16 mouse cellular contexts compared by ENCODE assay signal in the genomic region with DNA sequence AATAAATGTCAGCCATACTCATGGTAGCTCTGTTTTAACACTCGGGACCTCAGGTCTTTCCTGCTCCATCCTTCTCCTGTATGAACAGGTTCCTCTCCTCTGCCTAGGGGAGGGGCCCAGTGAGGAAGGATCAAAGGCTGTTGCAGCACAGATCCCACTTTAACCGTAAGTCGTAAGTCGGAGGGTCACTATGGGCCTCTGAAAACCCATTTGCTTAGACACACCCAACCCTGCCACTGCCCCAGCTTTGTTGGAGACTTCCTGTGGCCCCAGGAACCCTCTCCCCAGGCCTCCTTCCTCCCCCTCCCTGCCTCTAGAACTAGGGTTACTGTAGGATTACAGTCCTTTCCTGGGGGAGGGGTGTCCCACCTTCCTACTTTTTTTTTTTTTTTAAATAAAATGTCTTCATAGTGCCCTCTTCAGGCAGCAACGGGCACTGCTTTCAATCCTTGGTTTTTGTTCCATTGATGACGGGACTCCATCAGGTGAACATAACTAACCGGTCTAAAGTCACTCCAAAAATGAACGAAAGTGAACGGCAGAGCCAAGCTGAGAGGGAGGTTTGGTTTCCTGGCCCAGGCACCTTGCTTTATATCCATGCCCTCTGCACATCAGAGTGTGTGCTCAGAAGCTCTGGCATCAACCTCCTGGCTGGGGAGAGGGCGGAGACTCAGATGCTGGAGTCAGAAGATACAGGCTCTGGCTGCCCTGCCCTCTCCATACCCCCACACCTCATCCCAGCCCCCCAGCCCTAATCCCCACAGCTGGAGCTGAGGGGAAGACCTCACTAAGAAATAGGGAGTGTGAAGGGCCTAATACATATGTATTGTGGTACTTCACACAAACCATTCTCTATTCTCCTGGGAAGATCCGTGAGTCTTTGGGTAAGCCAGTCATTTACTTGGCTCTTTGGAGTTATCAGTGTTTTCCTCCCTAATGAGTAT. TPM values are rescaled to one million over a fixed set of nuclear protein-coding genes. Genes with fewer than 3 reads are reported as not detected.
DNase-seq lines count a peak whose midpoint lies in the region; ATAC-seq and TF ChIP-seq lines count a peak whose summit lies in the region.
"Had no signal": no experiment of that assay in that cellular context is flagged by ENCODE, and none has a peak within 500 bp of the region (broad histone marks: within the 10 kb centered on the region; RNA-seq: fewer than 3 reads in every experiment).

No protein-coding gene starts in this region.

- H3K9ac ChIP-seq in forebrain, embryonic 14.5 days (ENCODE audit: low read length), result no peak overlapping the region
- H3K9ac ChIP-seq: hindbrain, embryonic 12.5 days; liver, embryonic 12.5 days had no signal

- H3K36me3 ChIP-seq in forebrain, embryonic 14.5 days (ENCODE audit: control insufficient read depth, insufficient read depth, low read length), result no peaks in the 10 kb centered on the region
- H3K36me3 ChIP-seq: hindbrain, embryonic 12.5 days; liver, embryonic 12.5 days had no signal

- H3K9me3 ChIP-seq in forebrain, embryonic 14.5 days (replicated peaks; ENCODE audit: control insufficient read depth, low read length), result no peaks in the 10 kb centered on the region
- H3K9me3 ChIP-seq: hindbrain, embryonic 12.5 days; liver, embryonic 12.5 days had no signal

- H3K4me3 ChIP-seq in layer of hippocampus, adult 2 months, result no peak overlapping the region
- no peak overlapping the region for H3K4me3 ChIP-seq in forebrain, embryonic 14.5 days (ENCODE audit: low read depth, low read length)
- H3K4me3 ChIP-seq: hindbrain, embryonic 12.5 days; liver, embryonic 12.5 days; myocyte had no signal

- H3K27ac ChIP-seq in layer of hippocampus, adult 2 months, result no peak overlapping the region
- H3K27ac ChIP-seq in forebrain, embryonic 14.5 days (ENCODE audit: low read depth, low read length), result no peak overlapping the region
- H3K27ac ChIP-seq: hindbrain, embryonic 12.5 days; liver, embryonic 12.5 days had no signal

- 0 out of 2 replicates have a peak, but pooled peaks have one; percentile 32 for ATAC-seq in common myeloid progenitor, adult 5-6 weeks (replicated peaks; ENCODE audit: low read depth, poor library complexity, severe bottlenecking)
- ATAC-seq in forebrain, embryonic 14.5 days, result no peak
- ATAC-seq: forebrain, embryonic 16.5 days; liver, embryonic 12.5 days had no signal

- peak; percentile 73 for TF ChIP-seq CTCF in layer of hippocampus, adult 2 months (conservative IDR thresholded peaks at IDR 0.05)

- WGBS in forebrain, embryonic 14.5 days, result 31% methylated on average over 11 of the region's 11 CpGs

- DNase-seq in layer of hippocampus, adult 2 months (ENCODE audit: low spot score in 2 of 2), result no peak
- DNase-seq in layer of hippocampus, postnatal 14 days (ENCODE audit: low spot score in 2 of 2), result no peak
- DNase-seq in 3T3-L1 (ENCODE audit: low read depth, low spot score) (peak; percentile 5), A20 (ENCODE audit: low read depth, low spot score) (peak; percentile 5)
- no peak for DNase-seq in frontal cortex, postnatal 25 days (ENCODE audit: low spot score in 2 of 2)
- DNase-seq in forebrain, embryonic 14.5 days (ENCODE audit: low spot score), result no peak
- DNase-seq: adrenal gland, postnatal 36 days; embryo, embryonic 11 days; gastrocnemius, postnatal 25 days; kidney, adult 18-20 months; thymus, postnatal 36 days had no signal

- H3K4me1 ChIP-seq in forebrain, embryonic 14.5 days (ENCODE audit: control insufficient read depth, insufficient read depth, low read length), result no peaks in the 10 kb centered on the region
- H3K4me1 ChIP-seq: hindbrain, embryonic 12.5 days; liver, embryonic 12.5 days had no signal

- no peaks in the 10 kb centered on the region for H3K27me3 ChIP-seq in forebrain, embryonic 14.5 days (replicated peaks; ENCODE audit: control insufficient read depth, insufficient read depth, low read length)
- H3K27me3 ChIP-seq: hindbrain, embryonic 12.5 days; liver, embryonic 12.5 days had no signal

- no peak overlapping the region for H3K4me2 ChIP-seq in forebrain, embryonic 14.5 days (ENCODE audit: low read length)
- H3K4me2 ChIP-seq: hindbrain, embryonic 12.5 days; liver, embryonic 12.5 days had no signal

RNA-seq across cellular contexts. Expression of gene Col13a1, which starts 12.8 kb away (rescaled TPM):
- 1 to 10 TPM; 1.1 to 1.5 TPM for total RNA-seq in layer of hippocampus, adult 2 months (2021)
- total RNA-seq in layer of hippocampus, postnatal 14 days (2021), result 1 to 10 TPM; 1.7 to 2.4 TPM
- not detected in 2 replicates for total RNA-seq in common myeloid progenitor, adult 5-6 weeks (2017)
- 0.41 and 1.3 TPM in 2 replicates for polyA plus RNA-seq in forebrain, embryonic 14.5 days (2014; fragmentation: Nextera tagmentation; extraction: Ambion mirVana)

Comparison
In these comparisons a context has a peak if more than half of its experiments do, and no peak if none do; other contexts are left out.
1. DNase-seq: peak in 3T3-L1 (single experiment) and A20 (single experiment); none in layer of hippocampus, adult 2 months (0 of 2), layer of hippocampus, postnatal 14 days (0 of 2), frontal cortex, postnatal 25 days (0 of 2) and forebrain, embryonic 14.5 days (single experiment).